Mouse (Mus musculus): ENCODE results near the gene Rgs10. TPM values are rescaled to one million over a fixed set of nuclear protein-coding genes. Genes with fewer than 3 reads are reported as not detected.
A peak's percentile ranks its signal among the peaks of the same experiment; 100 is the strongest.

Rgs10 gene
- 48.5 and 54.6 TPM in 2 replicates for polyA plus RNA-seq (2015; fragmentation: Nextera tagmentation; extraction: Ambion mirVana)

- under 1% methylated on average over 98 of the region's 102 CpGs for WGBS (ENCODE audit: insufficient replicate concordance)
- H3K27me3 ChIP-seq = peaks cover 46% of the 10 kb centered on the region
Observed at GRCm38 (mm10) chr7:128417930-128418779, at the start of gene Rgs10. TSS of gene Rgs10 (minus strand) at chr7:128418758.

GRCm38 (mm10) chr7:128462406-128462805, 43.8 kb upstream of the Rgs10 start:
- no peaks in the 10 kb centered on the region for H3K27me3 ChIP-seq
- DNase-seq = peak; percentile 17
- ATAC-seq (ENCODE audit: low read depth) = no peak
- H3K9me3 ChIP-seq (replicated peaks) = no peaks in the 10 kb centered on the region
- H3K4me2 ChIP-seq = peak overlapping the region; percentile 87
- peak overlapping the region; percentile 97 for H3K9ac ChIP-seq
- no peak overlapping the region for H3K27ac ChIP-seq
- 48% methylated on average over 5 of the region's 5 CpGs for WGBS (ENCODE audit: insufficient replicate concordance)
- peaks cover 26% of the 10 kb centered on the region for H3K4me1 ChIP-seq (replicated peaks)
- no peaks in the 10 kb centered on the region for H3K36me3 ChIP-seq
- peak overlapping the region; percentile 95 for H3K4me3 ChIP-seq (replicated peaks)

More at GRCm38 (mm10) chr7:128417930-128418779, at the start of gene Rgs10:
- Histone ChIP-seq H3K9me3 (replicated peaks) (no peaks in the 10 kb centered on the region), H3K4me1 (replicated peaks) (peaks cover 56% of the 10 kb centered on the region), H3K9ac (peak within 1 kb of the TSS; percentile 79), H3K4me3 (replicated peaks) (peak within 1 kb of the TSS; percentile 79), H3K4me2 (peak within 1 kb of the TSS; percentile 99), H3K27ac (peak within 1 kb of the TSS; percentile 53), H3K36me3 (no peaks in the 10 kb centered on the region)
- peak; percentile 56 for DNase-seq
- peak; percentile 79 for ATAC-seq (ENCODE audit: low read depth)

GRCm38 (mm10) chr7:128461285-128462215, 43.0 kb upstream of the Rgs10 start, which contains the start of gene Tial1:
TSS of gene Tial1 (minus strand) at chr7:128461717.
- no peaks in the 10 kb centered on the region for H3K27me3 ChIP-seq
- peaks cover 28% of the 10 kb centered on the region for H3K4me1 ChIP-seq (replicated peaks)
- H3K27ac ChIP-seq = peak within 1 kb of the TSS; percentile 89
- peak; percentile 97 for DNase-seq
- H3K4me3 ChIP-seq (replicated peaks) = peak within 1 kb of the TSS; percentile 95
- ATAC-seq (ENCODE audit: low read depth) = peak; percentile 96
- no peaks in the 10 kb centered on the region for H3K9me3 ChIP-seq (replicated peaks)
- peak within 1 kb of the TSS; percentile 97 for H3K9ac ChIP-seq
- H3K4me2 ChIP-seq = peak within 1 kb of the TSS; percentile 87
- under 1% methylated on average over 69 of the region's 69 CpGs for WGBS (ENCODE audit: insufficient replicate concordance)
- H3K36me3 ChIP-seq = no peaks in the 10 kb centered on the region

- peak overlapping the region; percentile 89 for H3K27ac ChIP-seq
- H3K9ac ChIP-seq = peak overlapping the region; percentile 97
- peaks cover 33% of the 10 kb centered on the region for H3K4me1 ChIP-seq (replicated peaks)
- 0% methylated on average over 22 of the region's 23 CpGs for WGBS (ENCODE audit: insufficient replicate concordance)
- H3K36me3 ChIP-seq = no peaks in the 10 kb centered on the region
- peak overlapping the region; percentile 87 for H3K4me2 ChIP-seq
- H3K4me3 ChIP-seq (replicated peaks) = peak overlapping the region; percentile 95
- DNase-seq (no peak), ATAC-seq (ENCODE audit: low read depth) (peak; percentile 3)
- H3K27me3 ChIP-seq = no peaks in the 10 kb centered on the region
- H3K9me3 ChIP-seq (replicated peaks) = no peaks in the 10 kb centered on the region
Observed at GRCm38 (mm10) chr7:128460865-128461228, 42.3 kb upstream of the Rgs10 start.

GRCm38 (mm10) chr7:128460131-128460864, 41.7 kb upstream of the Rgs10 start:
- Histone ChIP-seq H3K27ac (peak overlapping the region; percentile 89), H3K27me3 (no peaks in the 10 kb centered on the region), H3K9ac (peak overlapping the region; percentile 97), H3K4me3 (replicated peaks) (peak overlapping the region; percentile 95), H3K4me1 (replicated peaks) (peaks cover 34% of the 10 kb centered on the region), H3K9me3 (replicated peaks) (no peaks in the 10 kb centered on the region), H3K36me3 (no peaks in the 10 kb centered on the region), H3K4me2 (peak overlapping the region; percentile 87)
- ATAC-seq (ENCODE audit: low read depth) (no peak), DNase-seq (peak; percentile 49)
- WGBS (ENCODE audit: insufficient replicate concordance) = under 1% methylated on average over 36 of the region's 36 CpGs

- Histone ChIP-seq H3K9me3 (replicated peaks) (no peaks in the 10 kb centered on the region), H3K4me2 (peak overlapping the region; percentile 87), H3K4me1 (replicated peaks) (peaks cover 34% of the 10 kb centered on the region), H3K27me3 (no peaks in the 10 kb centered on the region), H3K27ac (peak overlapping the region; percentile 89), H3K9ac (peak overlapping the region; percentile 97), H3K4me3 (replicated peaks) (peak overlapping the region; percentile 95), H3K36me3 (peaks cover 2% of the 10 kb centered on the region)
- WGBS (ENCODE audit: insufficient replicate concordance) = 15% methylated on average over 4 of the region's 4 CpGs
- ATAC-seq (ENCODE audit: low read depth) (no peak), DNase-seq (peak; percentile 18)
Observed at GRCm38 (mm10) chr7:128459791-128460130, 41.2 kb upstream of the Rgs10 start.

- no peaks in the 10 kb centered on the region for H3K27me3 ChIP-seq
- H3K4me1 ChIP-seq (replicated peaks) = peaks cover 31% of the 10 kb centered on the region
- DNase-seq (no peak), ATAC-seq (ENCODE audit: low read depth) (no peak)
- H3K4me3 ChIP-seq (replicated peaks) = no peak overlapping the region
- H3K27ac ChIP-seq = no peak overlapping the region
- H3K9me3 ChIP-seq (replicated peaks) = no peaks in the 10 kb centered on the region
- H3K4me2 ChIP-seq = no peak overlapping the region
- H3K36me3 ChIP-seq = peaks cover 19% of the 10 kb centered on the region
- H3K9ac ChIP-seq = no peak overlapping the region
Observed at GRCm38 (mm10) chr7:128458011-128458410, 39.5 kb upstream of the Rgs10 start.

- Histone ChIP-seq H3K9ac (no peak overlapping the region), H3K9me3 (replicated peaks) (no peaks in the 10 kb centered on the region), H3K27ac (no peak overlapping the region), H3K36me3 (peaks cover 66% of the 10 kb centered on the region), H3K4me3 (replicated peaks) (no peak overlapping the region), H3K27me3 (no peaks in the 10 kb centered on the region), H3K4me1 (replicated peaks) (peaks cover 10% of the 10 kb centered on the region), H3K4me2 (no peak overlapping the region)
- no peak for ATAC-seq (ENCODE audit: low read depth)
- no peak for DNase-seq
- WGBS (ENCODE audit: insufficient replicate concordance) = 91% methylated on average over 1 of the region's 1 CpGs
Observed at GRCm38 (mm10) chr7:128452731-128453130, 34.2 kb upstream of the Rgs10 start.

- Histone ChIP-seq H3K27me3 (no peaks in the 10 kb centered on the region), H3K9me3 (replicated peaks) (no peaks in the 10 kb centered on the region), H3K4me3 (replicated peaks) (no peak overlapping the region), H3K4me1 (replicated peaks) (no peaks in the 10 kb centered on the region), H3K27ac (no peak overlapping the region), H3K36me3 (peaks cover 52% of the 10 kb centered on the region), H3K9ac (no peak overlapping the region), H3K4me2 (no peak overlapping the region)
- DNase-seq = no peak
- ATAC-seq (ENCODE audit: low read depth) = no peak
- WGBS (ENCODE audit: insufficient replicate concordance) = 60% methylated on average over 2 of the region's 2 CpGs
Observed at GRCm38 (mm10) chr7:128440584-128440983, 22.0 kb upstream of the Rgs10 start.

GRCm38 (mm10) chr7:128439251-128439650, 20.7 kb upstream of the Rgs10 start:
- H3K27me3 ChIP-seq = no peaks in the 10 kb centered on the region
- WGBS (ENCODE audit: insufficient replicate concordance) = 84% methylated on average over 6 of the region's 6 CpGs
- H3K4me2 ChIP-seq = no peak overlapping the region
- H3K4me3 ChIP-seq (replicated peaks) = no peak overlapping the region
- H3K4me1 ChIP-seq (replicated peaks) = no peaks in the 10 kb centered on the region
- no peak overlapping the region for H3K9ac ChIP-seq
- H3K27ac ChIP-seq = no peak overlapping the region
- no peaks in the 10 kb centered on the region for H3K9me3 ChIP-seq (replicated peaks)
- DNase-seq (no peak), ATAC-seq (ENCODE audit: low read depth) (no peak)
- peaks cover 39% of the 10 kb centered on the region for H3K36me3 ChIP-seq

- no peaks in the 10 kb centered on the region for H3K4me1 ChIP-seq (replicated peaks)
- no peak overlapping the region for H3K27ac ChIP-seq
- H3K9ac ChIP-seq = no peak overlapping the region
- H3K9me3 ChIP-seq (replicated peaks) = no peaks in the 10 kb centered on the region
- H3K36me3 ChIP-seq = peaks cover 29% of the 10 kb centered on the region
- ATAC-seq (ENCODE audit: low read depth) = no peak
- H3K4me3 ChIP-seq (replicated peaks) = no peak overlapping the region
- no peaks in the 10 kb centered on the region for H3K27me3 ChIP-seq
- DNase-seq = no peak
- no peak overlapping the region for H3K4me2 ChIP-seq
Observed at GRCm38 (mm10) chr7:128438131-128438530, 19.6 kb upstream of the Rgs10 start.
